Mouse (Mus musculus) B cell, adult 2 months (primary cell): ENCODE measurements around the gene Nup107.

Source experiments
- DNase-seq, 2 experiments: peaks; one replicate each; pipeline ENCODE4 v3.0.0; 2022

The Nup107 gene

GRCm38 (mm10) chr10:117801886-117802285, 9.4 kb upstream of the Nup107 start:
- DNase-seq: no peak

GRCm38 (mm10) chr10:117799806-117800205, 7.3 kb upstream of the Nup107 start:
- no peak for DNase-seq

- DNase-seq: no peak
Observed at GRCm38 (mm10) chr10:117798436-117799035, 6.0 kb upstream of the Nup107 start.

- no peak for DNase-seq
Observed at GRCm38 (mm10) chr10:117797684-117798083, 5.2 kb upstream of the Nup107 start.

GRCm38 (mm10) chr10:117797106-117797505, 4.6 kb upstream of the Nup107 start:
- DNase-seq: no peak

- DNase-seq: peak; percentile 74 to 77
Observed at GRCm38 (mm10) chr10:117796181-117796580, 3.7 kb upstream of the Nup107 start.

- DNase-seq: no peak
Observed at GRCm38 (mm10) chr10:117795206-117795605, 2.7 kb upstream of the Nup107 start.

- no peak for DNase-seq
Observed at GRCm38 (mm10) chr10:117793436-117794030, 1.0 kb upstream of the Nup107 start.

GRCm38 (mm10) chr10:117791171-117791470, 1.4 kb downstream of the Nup107 start:
- no peak for DNase-seq

- no peak for DNase-seq
Observed at GRCm38 (mm10) chr10:117790421-117791170, 1.9 kb downstream of the Nup107 start.

GRCm38 (mm10) chr10:117790011-117790410, 2.5 kb downstream of the Nup107 start:
- no peak for DNase-seq

- no peak for DNase-seq
Observed at GRCm38 (mm10) chr10:117784646-117785045, 7.9 kb downstream of the Nup107 start.

GRCm38 (mm10) chr10:117783786-117784420, 8.6 kb downstream of the Nup107 start:
- DNase-seq: no peak

- no peak for DNase-seq
Observed at GRCm38 (mm10) chr10:117782491-117783260, 9.8 kb downstream of the Nup107 start.

GRCm38 (mm10) chr10:117782056-117782455, 10.4 kb downstream of the Nup107 start:
- DNase-seq: no peak

- DNase-seq: no peak
Observed at GRCm38 (mm10) chr10:117781021-117781725, 11.3 kb downstream of the Nup107 start.

- no peak for DNase-seq
Observed at GRCm38 (mm10) chr10:117780306-117780911, 12.1 kb downstream of the Nup107 start.

GRCm38 (mm10) chr10:117779581-117780305, 12.8 kb downstream of the Nup107 start:
- DNase-seq: no peak

- DNase-seq: no peak
Observed at GRCm38 (mm10) chr10:117778951-117779350, 13.6 kb downstream of the Nup107 start.

- no peak for DNase-seq
Observed at GRCm38 (mm10) chr10:117778328-117778910, 14.1 kb downstream of the Nup107 start.
